Mouse (Mus musculus): ENCODE measurements around the gene Itgb3. TPM values are rescaled to one million over a fixed set of nuclear protein-coding genes. Genes with fewer than 3 reads are reported as not detected.
"Not testable (repeated sequence)": the region's sequence is repeated elsewhere in the genome, so short reads cannot be mapped to it uniquely, and the experiment has no call there.

Itgb3 gene
- total RNA-seq (2015) = 2.0 and 2.2 TPM in 2 replicates
- 4.0 and 5.3 TPM in 2 replicates for total RNA-seq (2017)

GRCm38 (mm10) chr11:104607491-104608245 is at the start of gene Itgb3:
TSS of gene Itgb3 (plus strand) at chr11:104608000.
- ATAC-seq (replicated peaks; ENCODE audit: poor library complexity) = peak; percentile 41

- ATAC-seq (replicated peaks; ENCODE audit: poor library complexity) = no peak
These were observed 49.7 kb upstream of the Itgb3 start for GRCm38 (mm10) chr11:104558065-104558464.

- ATAC-seq (replicated peaks; ENCODE audit: poor library complexity) = no peak
These were observed 49.0 kb upstream of the Itgb3 start for GRCm38 (mm10) chr11:104558651-104559403.

- no peak for ATAC-seq (replicated peaks; ENCODE audit: poor library complexity)
These were observed 46.8 kb upstream of the Itgb3 start for GRCm38 (mm10) chr11:104560971-104561370.

- no peak for ATAC-seq (replicated peaks; ENCODE audit: poor library complexity)
These were observed 44.3 kb upstream of the Itgb3 start for GRCm38 (mm10) chr11:104563496-104563895.

GRCm38 (mm10) chr11:104565172-104565571 is 42.6 kb upstream of the Itgb3 start:
- ATAC-seq (replicated peaks; ENCODE audit: poor library complexity) = peak; percentile 86

GRCm38 (mm10) chr11:104566097-104566496 is 41.7 kb upstream of the Itgb3 start:
- ATAC-seq (replicated peaks; ENCODE audit: poor library complexity) = no peak

GRCm38 (mm10) chr11:104566796-104567195 is 41.0 kb upstream of the Itgb3 start:
- no peak for ATAC-seq (replicated peaks; ENCODE audit: poor library complexity)

- no peak for ATAC-seq (replicated peaks; ENCODE audit: poor library complexity)
These were observed 40.1 kb upstream of the Itgb3 start for GRCm38 (mm10) chr11:104567736-104568135.

GRCm38 (mm10) chr11:104568326-104568725 is 39.5 kb upstream of the Itgb3 start:
- ATAC-seq (replicated peaks; ENCODE audit: poor library complexity) = no peak

GRCm38 (mm10) chr11:104570515-104570914 is 37.3 kb upstream of the Itgb3 start:
- not testable (repeated sequence) for ATAC-seq (replicated peaks; ENCODE audit: poor library complexity)

GRCm38 (mm10) chr11:104571373-104571772 is 36.4 kb upstream of the Itgb3 start:
- peak; percentile 90 for ATAC-seq (replicated peaks; ENCODE audit: poor library complexity)

- ATAC-seq (replicated peaks; ENCODE audit: poor library complexity) = no peak
These were observed 35.7 kb upstream of the Itgb3 start for GRCm38 (mm10) chr11:104572091-104572490.

GRCm38 (mm10) chr11:104572566-104572965 is 35.2 kb upstream of the Itgb3 start:
- ATAC-seq (replicated peaks; ENCODE audit: poor library complexity) = no peak

GRCm38 (mm10) chr11:104576772-104577612 is 30.8 kb upstream of the Itgb3 start:
- ATAC-seq (replicated peaks; ENCODE audit: poor library complexity) = no peak

- ATAC-seq (replicated peaks; ENCODE audit: poor library complexity) = no peak
These were observed 29.7 kb upstream of the Itgb3 start for GRCm38 (mm10) chr11:104578074-104578473.

GRCm38 (mm10) chr11:104579084-104579483 is 28.7 kb upstream of the Itgb3 start:
- peak; percentile 12; the same call in 1 of the 2 replicates for ATAC-seq (replicated peaks; ENCODE audit: poor library complexity)

- no peak for ATAC-seq (replicated peaks; ENCODE audit: poor library complexity)
These were observed 28.2 kb upstream of the Itgb3 start for GRCm38 (mm10) chr11:104579575-104579974.

- ATAC-seq (replicated peaks; ENCODE audit: poor library complexity) = no peak
These were observed 27.7 kb upstream of the Itgb3 start for GRCm38 (mm10) chr11:104580091-104580490.

GRCm38 (mm10) chr11:104580606-104581005 is 27.2 kb upstream of the Itgb3 start:
- ATAC-seq (replicated peaks; ENCODE audit: poor library complexity) = no peak
